Mouse (Mus musculus) intestine, embryonic 16.5 days (tissue): Measurements from ENCODE around the gene Itpr3. TPM values are rescaled to one million over a fixed set of nuclear protein-coding genes. Genes with fewer than 3 reads are reported as not detected.

Experiments
- ATAC-seq: fragments of 200-750 bp; cut with Nextera tagmentation; 2 replicates; pipeline ENCODE4 v1.8.0; 2017; ENCODE audit warnings: moderate TSS enrichment, moderate library complexity
- H3K27ac ChIP-seq: fragments of 300-500 bp; sonication (generic); 2 replicates; pipeline ENCODE4 v1.5.1; 2014; ENCODE audit warnings: mild to moderate bottlenecking, low read length
- H3K27me3 ChIP-seq: fragments of 300-500 bp; sonication (generic); replicated peaks from 2 replicates; pipeline ENCODE4 v1.6.1; 2014; ENCODE audit warnings: low read length, control low read depth, mixed read lengths; ENCODE audit not compliant: control insufficient read depth, insufficient read depth
- H3K36me3 ChIP-seq: fragments of 300-500 bp; sonication (generic); 2 replicates; pipeline ENCODE4 v1.6.1; 2014; ENCODE audit warnings: low read length, control low read depth; ENCODE audit not compliant: control insufficient read depth, insufficient read depth
- H3K4me1 ChIP-seq: fragments of 300-500 bp; sonication (generic); 2 replicates; pipeline ENCODE4 v1.6.1; 2014; ENCODE audit warnings: low read length, control low read depth, mixed read lengths; ENCODE audit not compliant: control insufficient read depth, insufficient read depth
- H3K4me2 ChIP-seq: fragments of 300-500 bp; sonication (generic); 2 replicates; pipeline ENCODE4 v1.6.1; 2014; ENCODE audit warnings: low read depth, low read length, control low read depth
- H3K4me3 ChIP-seq: fragments of 300-500 bp; sonication (generic); 2 replicates; pipeline ENCODE4 v1.5.1; 2014; ENCODE audit warnings: mild to moderate bottlenecking, low read length
- H3K9ac ChIP-seq: fragments of 300-500 bp; sonication (generic); 2 replicates; pipeline ENCODE4 v1.6.1; 2014; ENCODE audit warnings: low read depth, low read length
- H3K9me3 ChIP-seq: fragments of 300-500 bp; sonication (generic); 2 replicates; pipeline ENCODE4 v1.6.1; 2016; ENCODE audit warnings: low read length, control low read depth; ENCODE audit not compliant: control insufficient read depth
- WGBS: fragments of 180-500 bp; shearing (Covaris S2); extraction: QIAGEN DNeasy Blood & Tissue Kit; methylation state at CpG from one replicate; pipeline ENCODE4 v1.1.7; 2014; 5-methylcytosine and 5-hydroxymethylcytosine counted together
- polyA plus RNA-seq: library from polyadenylated mRNA; unstranded; fragments of >200 nt; fragmentation: Nextera tagmentation; extraction: Ambion mirVana; gene quantifications from 2 replicates; pipeline ENCODE4 v1.2.1, GENCODE M21; 2015

The Itpr3 gene
- polyA plus RNA-seq, 1 experiment from 2014 or later = 12.1 TPM

DNA sequence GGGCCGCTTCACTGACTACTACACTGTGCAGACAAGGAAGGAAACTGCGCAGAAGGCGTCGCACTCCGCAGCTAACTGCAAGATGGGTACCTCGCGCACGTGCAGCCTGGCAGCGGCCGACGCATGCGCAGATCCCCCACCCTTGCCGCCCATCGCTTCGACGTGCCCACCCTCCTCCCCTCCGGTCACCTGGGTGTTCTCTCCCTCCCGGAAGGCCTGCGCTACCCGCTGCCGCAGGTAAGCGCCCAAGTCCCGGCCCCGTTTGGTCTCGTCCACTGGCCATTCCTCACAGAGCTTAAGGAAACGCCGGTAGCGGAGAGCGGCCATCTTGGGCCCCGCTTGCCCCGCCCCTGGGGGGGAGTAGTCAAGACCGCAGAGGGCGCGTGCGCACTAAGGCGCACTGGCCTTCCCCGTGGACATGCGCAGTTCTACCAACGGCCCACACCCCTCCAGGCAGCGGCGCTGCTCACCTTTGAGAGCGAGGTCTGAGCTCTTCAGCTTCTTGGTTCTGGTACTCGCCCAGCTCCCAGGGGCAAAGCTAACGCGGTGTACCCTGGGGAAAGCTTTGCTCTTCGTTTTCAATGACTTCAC is 76.5 kb downstream of the Itpr3 start, which contains the start of gene Uqcc2:
TSS of gene Uqcc2 (minus strand) at position 366 of the 591 bp plus-strand sequence.
- peak within 1 kb of the TSS; percentile 57; the same call in 1 of the 2 replicates for H3K27ac ChIP-seq

DNA sequence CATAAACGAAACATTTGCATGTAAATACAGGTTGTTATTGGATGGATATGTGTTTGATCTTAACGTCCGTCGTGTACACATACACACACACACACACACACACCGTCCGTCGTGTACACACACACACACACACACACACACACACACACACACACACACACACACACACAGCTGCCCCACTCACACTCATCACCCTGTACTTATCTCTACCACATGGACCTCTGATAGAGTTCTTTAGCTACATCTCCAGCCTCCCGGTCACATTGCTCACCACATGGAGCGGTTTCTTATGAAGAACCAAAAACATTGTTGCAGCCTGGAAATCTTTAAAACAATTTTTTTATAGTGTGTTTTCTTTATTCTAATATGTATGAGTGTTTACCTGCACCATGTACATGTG is 77.1 kb downstream of the Itpr3 start:
- H3K4me2 ChIP-seq = peak overlapping the region; percentile 73
- H3K27me3 ChIP-seq = no peaks in the 10 kb centered on the region
- no peak overlapping the region for H3K27ac ChIP-seq
- H3K4me1 ChIP-seq = peaks cover 24% of the 10 kb centered on the region
- H3K9me3 ChIP-seq = no peaks in the 10 kb centered on the region
- H3K36me3 ChIP-seq = no peaks in the 10 kb centered on the region
- peak overlapping the region; percentile 80 for H3K4me3 ChIP-seq
- 28% methylated on average over 9 of the region's 9 CpGs for WGBS
- peak overlapping the region; percentile 80 for H3K9ac ChIP-seq
- ATAC-seq = peak; percentile 43

More for the DNA sequence above, 76.5 kb downstream of the Itpr3 start, which contains the start of gene Uqcc2:
- Histone ChIP-seq H3K4me1 (peaks cover 24% of the 10 kb centered on the region), H3K9me3 (no peaks in the 10 kb centered on the region), H3K27me3 (no peaks in the 10 kb centered on the region), H3K9ac (peak within 1 kb of the TSS; percentile 80), H3K4me2 (peak within 1 kb of the TSS; percentile 75), H3K36me3 (no peaks in the 10 kb centered on the region), H3K4me3 (peak within 1 kb of the TSS; percentile 80)
- under 1% methylated on average over 46 of the region's 46 CpGs for WGBS
- ATAC-seq = peak; percentile 94

DNA sequence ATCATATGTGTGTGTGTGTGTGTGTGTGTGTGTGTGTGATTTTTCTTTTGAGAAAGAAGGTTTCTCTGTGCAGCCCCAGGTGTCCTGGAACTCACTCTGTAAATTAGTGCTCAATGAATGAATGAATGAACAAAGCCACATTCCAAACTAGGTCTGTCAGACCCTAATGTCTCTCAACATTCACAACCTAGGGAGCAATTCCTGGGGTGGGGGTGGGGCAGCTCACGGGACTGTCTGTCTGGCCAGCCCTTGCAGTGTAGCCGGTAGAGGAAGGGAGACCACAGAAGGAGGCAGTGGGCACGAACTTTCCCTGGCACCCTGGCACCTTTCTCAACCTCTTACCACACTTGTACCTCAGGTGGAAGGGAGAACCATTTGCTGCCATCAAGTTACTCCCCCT is 77.6 kb downstream of the Itpr3 start:
- no peak overlapping the region for H3K9ac ChIP-seq
- 44% methylated on average over 3 of the region's 3 CpGs for WGBS
- no peak for ATAC-seq
- no peaks in the 10 kb centered on the region for H3K36me3 ChIP-seq
- H3K4me1 ChIP-seq = peaks cover 26% of the 10 kb centered on the region
- no peak overlapping the region for H3K4me2 ChIP-seq
- H3K9me3 ChIP-seq = no peaks in the 10 kb centered on the region
- H3K27ac ChIP-seq = no peak overlapping the region
- H3K27me3 ChIP-seq = no peaks in the 10 kb centered on the region
- no peak overlapping the region for H3K4me3 ChIP-seq

DNA sequence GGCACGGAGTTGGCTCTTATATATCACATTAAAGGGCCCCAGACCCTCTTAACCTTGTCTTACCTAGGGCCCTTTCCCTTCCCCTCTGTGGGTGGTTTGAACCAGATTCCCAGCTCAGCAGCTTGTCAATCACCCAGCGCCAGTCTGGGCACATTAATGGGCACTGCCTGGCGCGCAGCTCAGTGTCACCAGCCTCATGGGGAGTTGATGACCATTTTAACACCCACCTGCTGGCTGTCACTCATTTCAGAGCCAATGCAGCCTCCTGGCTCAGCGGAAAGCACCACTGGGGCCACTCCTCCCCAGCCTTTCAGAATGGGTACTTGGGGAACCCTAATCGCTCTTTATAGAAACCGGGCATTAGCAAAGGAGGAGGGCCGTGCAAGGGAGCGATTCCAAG is 81.3 kb downstream of the Itpr3 start:
- Histone ChIP-seq H3K4me1 (peaks cover 14% of the 10 kb centered on the region), H3K9me3 (no peaks in the 10 kb centered on the region), H3K27me3 (no peaks in the 10 kb centered on the region), H3K4me2 (no peak overlapping the region), H3K36me3 (no peaks in the 10 kb centered on the region), H3K27ac (no peak overlapping the region), H3K4me3 (no peak overlapping the region), H3K9ac (no peak overlapping the region)
- WGBS = 74% methylated on average over 9 of the region's 9 CpGs
- ATAC-seq = no peak

DNA sequence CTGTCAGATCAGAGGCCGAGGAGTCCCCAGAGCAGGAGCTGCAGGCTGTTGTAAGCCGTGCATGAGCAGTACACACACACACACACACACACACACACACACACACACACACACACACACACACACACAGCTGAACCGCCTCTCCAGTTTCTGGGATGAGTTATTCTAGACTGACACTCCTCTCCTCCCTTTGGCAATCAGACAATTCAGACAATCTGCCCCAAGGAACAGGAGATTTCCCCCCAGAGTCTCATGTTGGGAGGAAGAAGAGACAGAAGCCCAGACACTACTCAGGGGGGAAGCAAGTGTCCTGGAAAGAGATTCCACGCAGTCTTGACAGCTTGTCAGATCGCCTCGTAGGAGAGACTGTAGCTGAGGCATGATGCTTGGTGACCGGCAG is 82.2 kb downstream of the Itpr3 start:
- no peak overlapping the region for H3K9ac ChIP-seq
- no peak overlapping the region for H3K27ac ChIP-seq
- no peak for ATAC-seq
- 51% methylated on average over 7 of the region's 7 CpGs for WGBS
- no peaks in the 10 kb centered on the region for H3K9me3 ChIP-seq
- H3K4me2 ChIP-seq = no peak overlapping the region
- no peaks in the 10 kb centered on the region for H3K36me3 ChIP-seq
- H3K4me1 ChIP-seq = peaks cover 13% of the 10 kb centered on the region
- no peaks in the 10 kb centered on the region for H3K27me3 ChIP-seq
- H3K4me3 ChIP-seq = no peak overlapping the region

DNA sequence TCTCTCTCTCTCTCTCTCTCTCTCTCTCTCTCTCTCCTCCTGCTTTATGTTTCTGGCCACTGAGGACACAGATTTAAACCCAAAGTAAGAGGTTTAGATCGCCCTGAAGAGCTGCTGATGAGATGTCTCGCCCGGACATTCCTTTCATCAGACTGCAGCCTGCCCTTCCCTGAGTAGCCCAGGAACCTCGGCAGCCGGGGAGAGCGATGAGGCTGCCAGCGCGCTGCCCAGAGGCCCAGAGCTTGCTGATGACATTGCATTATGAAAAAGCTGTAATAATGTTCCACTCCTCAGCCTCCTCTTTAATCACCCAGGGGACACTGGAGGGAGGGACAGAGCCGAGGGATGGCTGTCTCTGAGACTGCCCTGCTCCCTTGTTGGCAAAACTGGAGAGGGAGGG is 83.2 kb downstream of the Itpr3 start:
- H3K27ac ChIP-seq = no peak overlapping the region

DNA sequence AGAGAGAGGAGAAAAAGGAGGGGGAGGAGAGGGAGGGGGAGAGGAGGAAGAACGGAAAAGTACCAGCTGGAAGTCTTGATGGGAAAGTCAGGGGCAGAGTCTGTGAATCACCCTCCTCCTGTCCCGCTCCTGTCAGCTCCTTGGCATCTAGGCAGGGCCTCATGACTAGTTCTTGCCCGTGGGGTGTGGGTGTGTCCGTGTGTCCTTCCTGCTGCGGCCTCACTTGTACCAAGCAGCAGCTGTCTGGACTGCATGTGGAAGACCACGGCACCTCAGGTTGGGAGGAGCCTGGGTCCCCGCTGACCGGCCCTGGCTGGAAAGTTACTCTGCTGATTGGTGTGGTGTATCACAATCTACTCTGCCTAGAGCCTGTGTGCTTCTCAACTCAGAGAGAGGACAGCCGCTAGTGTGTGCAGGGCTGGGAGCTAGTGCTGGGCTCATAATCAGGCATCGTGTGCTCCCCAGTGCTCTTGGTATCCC is 84.9 kb downstream of the Itpr3 start:
- WGBS = 25% methylated on average over 10 of the region's 10 CpGs
- Histone ChIP-seq H3K4me2 (peak overlapping the region; percentile 30), H3K4me1 (peaks cover 16% of the 10 kb centered on the region), H3K9me3 (no peaks in the 10 kb centered on the region), H3K27ac (0 out of 2 replicates have a peak overlapping the region, but pooled peaks have one; percentile 28), H3K4me3 (no peak overlapping the region), H3K9ac (0 out of 2 replicates have a peak overlapping the region, but pooled peaks have one; percentile 24), H3K36me3 (no peaks in the 10 kb centered on the region), H3K27me3 (peaks cover 3% of the 10 kb centered on the region; the same call in 1 of the 2 replicates)
- ATAC-seq = peak; percentile 64; the same call in 1 of the 2 replicates

More for the DNA sequence above, 83.2 kb downstream of the Itpr3 start:
- no peaks in the 10 kb centered on the region for H3K9me3 ChIP-seq
- H3K4me2 ChIP-seq = no peak overlapping the region
- H3K9ac ChIP-seq = no peak overlapping the region
- no peaks in the 10 kb centered on the region; the same call in 1 of the 2 replicates for H3K27me3 ChIP-seq
- H3K36me3 ChIP-seq = no peaks in the 10 kb centered on the region
- WGBS = 49% methylated on average over 9 of the region's 9 CpGs
- H3K4me1 ChIP-seq = peaks cover 13% of the 10 kb centered on the region
- no peak overlapping the region for H3K4me3 ChIP-seq
- no peak for ATAC-seq

DNA sequence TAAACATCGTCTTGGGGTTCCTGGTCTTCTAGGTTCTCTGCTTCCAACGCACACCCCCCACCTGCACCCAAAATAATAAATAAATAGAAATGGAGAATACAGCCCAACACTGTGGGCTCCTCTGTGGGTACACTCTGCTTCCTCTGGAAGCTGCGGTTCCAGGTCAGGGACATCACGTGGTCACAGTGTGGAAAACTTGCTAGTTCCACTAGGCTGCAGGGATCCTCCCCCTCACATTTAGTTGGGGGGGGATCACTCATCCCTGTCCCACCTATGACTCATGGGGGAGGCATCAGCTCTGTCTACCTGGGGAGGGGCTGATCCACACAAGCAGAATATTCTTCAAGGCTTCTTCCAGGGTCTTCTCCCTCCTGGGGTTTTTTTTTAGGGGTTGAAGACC is 87.0 kb downstream of the Itpr3 start:
- no peak overlapping the region for H3K4me3 ChIP-seq
- WGBS = 63% methylated on average over 4 of the region's 4 CpGs
- H3K9me3 ChIP-seq = no peaks in the 10 kb centered on the region
- no peak overlapping the region for H3K4me2 ChIP-seq
- H3K27me3 ChIP-seq = peaks cover 3% of the 10 kb centered on the region; the same call in 1 of the 2 replicates
- H3K4me1 ChIP-seq = peaks cover 16% of the 10 kb centered on the region
- H3K9ac ChIP-seq = no peak overlapping the region
- H3K27ac ChIP-seq = no peak overlapping the region
- H3K36me3 ChIP-seq = no peaks in the 10 kb centered on the region
- ATAC-seq = no peak

DNA sequence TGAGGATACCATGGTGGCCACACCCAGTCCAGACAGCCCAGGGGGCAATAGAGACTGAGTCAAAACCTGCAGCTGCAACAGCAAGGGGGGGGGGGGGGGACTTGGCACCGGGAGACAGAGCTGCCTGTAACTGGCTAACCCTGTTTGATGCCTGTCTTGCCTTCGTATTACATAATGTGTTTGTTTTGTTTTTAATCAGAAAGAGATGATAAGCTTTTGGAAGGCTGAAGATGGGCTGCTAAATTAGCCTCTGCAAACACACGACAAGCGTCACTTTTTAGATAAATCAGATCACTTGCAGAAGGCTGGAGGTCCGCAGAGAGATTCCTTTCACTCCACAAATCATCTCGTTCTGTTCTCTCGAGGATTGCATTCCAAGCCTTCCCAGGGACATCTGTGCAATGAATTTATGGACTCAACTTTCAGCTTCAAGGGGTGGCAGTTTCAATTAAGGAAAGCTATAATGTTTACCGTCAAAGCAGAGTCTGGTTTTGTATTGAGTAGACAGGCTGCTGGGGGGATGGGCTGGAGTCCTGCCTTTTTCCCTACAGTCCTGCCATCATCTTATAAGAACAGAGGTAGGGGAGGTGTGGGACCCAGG is 89.3 kb downstream of the Itpr3 start:
- H3K4me2 ChIP-seq = 0 out of 2 replicates have a peak overlapping the region, but pooled peaks have one; percentile 3
- no peak overlapping the region for H3K9ac ChIP-seq
- no peak overlapping the region for H3K27ac ChIP-seq
- H3K4me3 ChIP-seq = no peak overlapping the region
- H3K4me1 ChIP-seq = peaks cover 14% of the 10 kb centered on the region
- no peaks in the 10 kb centered on the region for H3K9me3 ChIP-seq
- 5% methylated on average over 8 of the region's 8 CpGs for whole genome bisulfite sequencing
- ATAC-seq = no peak
- no peaks in the 10 kb centered on the region for H3K36me3 ChIP-seq
- H3K27me3 ChIP-seq = peaks cover 3% of the 10 kb centered on the region; the same call in 1 of the 2 replicates
